Mouse (Mus musculus) embryonic stem cell, embryonic (primary cell): ENCODE data around the gene Rrp8.

Experiments
- CTCF ChIA-PET, 4 experiments: fragments of 300-600 bp in 2 of 4; fragments of 350-600 bp in 2 of 4; sonication (Branson Sonifier 250); formaldehyde crosslinking; loops; one replicate each; lab custom pipeline; 2022; ENCODE audit warnings: inconsistent platforms in 2 of 4; lab: Charles Lee
- POLR2A ChIA-PET, 4 experiments: fragments of 300-600 bp in 2 of 4; fragments of 350-600 bp in 2 of 4; sonication (Branson Sonifier 250); formaldehyde crosslinking; loops; one replicate each; lab custom pipeline; 2022; ENCODE audit warnings: antibody characterized with exemption in 4 of 4, inconsistent platforms in 1 of 4; lab: Charles Lee

Rrp8 gene

GRCm38 (mm10) chr7:105761813-105762484 lies 24.8 kb upstream of the Rrp8 start:
- POLR2A ChIA-PET: interaction anchor here (0.5 to 4.1 kb wide), 22 partner anchors 8 to 213 kb away, joined by 3 to 35 read pairs (median 4); partner anchors contain the start of genes Tpp1 (in 4 of the 4), Taf10 (in 3 of the 4), Dnhd1 (in 2 of the 4) and Mrpl17 (in 2 of the 4)
- CTCF ChIA-PET: interaction anchor here in 2 of 4 experiments (1.1 to 1.4 kb wide), 3 partner anchors 9 to 111 kb away, joined by 3 to 4 read pairs (median 3); partner anchors contain the start of genes Dnhd1 (in 1 of the 2), Mrpl17 (in 1 of the 2) and Tpp1 (in 1 of the 2)

- ChIA-PET POLR2A (interaction anchor here (1.0 to 9.5 kb wide), 23 partner anchors 9 to 353 kb away, joined by 3 to 185 read pairs (median 13); partner anchors contain the start of genes Taf10 (in 4 of the 4), Ilk (in 3 of the 4), Rrp8 (in 3 of the 4) and Mrpl17 (in 2 of the 4)), CTCF (interaction anchor here in 3 of 4 experiments (0.8 to 2.2 kb wide), 5 partner anchors 8 to 354 kb away, joined by 3 to 8 read pairs (median 4); partner anchors contain the start of genes Fam160a2 (in 1 of the 3) and Mrpl17 (in 1 of the 3))
Observed at GRCm38 (mm10) chr7:105753281-105753680, 16.1 kb upstream of the Rrp8 start.

GRCm38 (mm10) chr7:105752716-105753115 lies 15.5 kb upstream of the Rrp8 start:
- ChIA-PET CTCF (interaction anchor here (0.7 to 2.4 kb wide), 8 partner anchors 9 to 353 kb away, joined by 3 to 10 read pairs (median 4); partner anchors contain the start of genes Dnhd1 (in 3 of the 4) and Fam160a2 (in 1 of the 4)), POLR2A (interaction anchor here (0.6 to 9.5 kb wide), 50 partner anchors 9 to 1457 kb away, joined by 3 to 185 read pairs (median 6); partner anchors contain the start of genes Ilk (in 4 of the 4), Taf10 (in 4 of the 4), Mrpl17 (in 3 of the 4) and Rrp8 (in 3 of the 4))

DNA sequence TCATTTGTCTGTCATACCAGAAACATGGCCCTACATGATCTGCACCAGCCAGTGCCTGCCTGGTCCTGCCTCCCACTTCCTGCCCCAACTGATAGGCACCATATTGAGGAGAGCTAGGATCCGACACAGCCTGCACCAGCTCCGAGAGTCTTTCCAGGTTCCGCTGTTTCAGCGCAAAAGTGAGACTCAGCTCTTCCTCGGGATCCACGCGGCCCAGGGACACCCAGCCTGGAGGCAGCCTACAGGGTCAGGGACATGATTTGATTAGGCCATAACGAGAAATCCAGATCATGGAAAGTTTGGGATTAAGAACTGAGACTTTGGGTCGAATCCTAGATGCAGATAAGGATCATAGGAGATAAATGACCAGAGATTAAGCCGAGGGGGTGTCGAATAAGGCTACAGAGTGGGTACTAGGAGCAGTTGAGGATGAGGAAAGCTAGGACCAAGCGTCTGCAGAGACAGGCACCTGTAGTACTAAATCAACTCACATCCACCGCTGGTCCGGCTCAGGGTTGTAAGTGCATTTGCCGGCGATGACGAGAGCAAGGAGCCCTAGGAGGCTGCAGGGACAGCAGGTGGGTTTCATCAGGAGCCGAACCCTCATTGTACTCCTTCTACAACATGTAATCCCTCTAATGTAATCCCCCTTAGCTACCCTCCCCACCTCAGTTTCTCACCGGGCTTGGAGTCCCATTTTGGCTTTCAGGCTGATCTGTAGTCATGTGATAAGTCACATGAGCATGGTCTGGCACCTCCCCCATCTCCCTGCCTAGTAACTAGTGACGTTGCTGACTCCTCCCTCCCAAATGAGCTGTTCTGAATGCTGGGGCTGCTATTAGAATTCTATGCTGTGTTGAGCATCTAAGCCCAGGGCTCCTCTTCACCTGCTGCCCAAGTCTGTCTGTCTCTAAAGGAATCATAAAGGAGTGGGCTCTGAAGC lies 14.6 kb upstream of the Rrp8 start, which contains the start of gene Tpp1:
TSS of gene Tpp1 (minus strand) at position 745 of the 943 bp plus-strand sequence.
- POLR2A ChIA-PET: interaction anchor here (0.6 to 9.5 kb wide), 57 partner anchors 8 to 1457 kb away, joined by 3 to 185 read pairs (median 5); partner anchors contain the start of genes Ilk (in 4 of the 4), Fam160a2 (in 3 of the 4), Mrpl17 (in 3 of the 4) and Rrp8 (in 3 of the 4)
- CTCF ChIA-PET: interaction anchor here in 3 of 4 experiments (0.7 to 2.4 kb wide), 6 partner anchors 9 to 101 kb away, joined by 3 to 10 read pairs (median 4); partner anchors contain the start of gene Dnhd1 (in 3 of the 3)

DNA sequence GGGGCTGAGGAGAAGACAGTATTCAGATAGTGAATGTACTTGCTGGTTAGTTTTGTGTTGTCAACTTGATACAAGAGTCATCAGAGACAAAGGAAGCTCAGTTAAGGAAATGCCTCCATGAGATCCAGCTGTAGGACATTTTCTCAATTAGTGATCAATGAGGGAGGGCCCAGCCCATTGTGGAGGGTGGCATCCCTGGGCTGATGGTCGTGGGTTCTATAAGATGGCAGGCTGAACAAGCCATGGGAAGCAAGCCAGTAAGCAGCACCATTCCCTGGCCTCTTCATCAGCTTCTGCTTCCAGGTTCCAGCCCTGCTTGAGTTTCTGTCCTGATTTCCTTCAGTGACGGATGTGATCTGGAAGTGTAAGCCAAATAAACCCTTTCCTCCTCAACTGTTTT lies 10.6 kb upstream of the Rrp8 start:
- ChIA-PET POLR2A (interaction anchor here in 3 of 4 experiments (1.0 to 6.9 kb wide), 5 partner anchors 8 to 63 kb away, joined by 3 to 62 read pairs (median 4); partner anchors contain the start of genes Ilk (in 2 of the 3), Mrpl17 (in 1 of the 3) and Rrp8 (in 1 of the 3)), CTCF (interaction anchor here in 1 of 4 experiments (0.6 kb wide), 1 partner anchor 20 kb away, joined by 4 read pairs; no protein-coding TSS in a partner anchor)

DNA sequence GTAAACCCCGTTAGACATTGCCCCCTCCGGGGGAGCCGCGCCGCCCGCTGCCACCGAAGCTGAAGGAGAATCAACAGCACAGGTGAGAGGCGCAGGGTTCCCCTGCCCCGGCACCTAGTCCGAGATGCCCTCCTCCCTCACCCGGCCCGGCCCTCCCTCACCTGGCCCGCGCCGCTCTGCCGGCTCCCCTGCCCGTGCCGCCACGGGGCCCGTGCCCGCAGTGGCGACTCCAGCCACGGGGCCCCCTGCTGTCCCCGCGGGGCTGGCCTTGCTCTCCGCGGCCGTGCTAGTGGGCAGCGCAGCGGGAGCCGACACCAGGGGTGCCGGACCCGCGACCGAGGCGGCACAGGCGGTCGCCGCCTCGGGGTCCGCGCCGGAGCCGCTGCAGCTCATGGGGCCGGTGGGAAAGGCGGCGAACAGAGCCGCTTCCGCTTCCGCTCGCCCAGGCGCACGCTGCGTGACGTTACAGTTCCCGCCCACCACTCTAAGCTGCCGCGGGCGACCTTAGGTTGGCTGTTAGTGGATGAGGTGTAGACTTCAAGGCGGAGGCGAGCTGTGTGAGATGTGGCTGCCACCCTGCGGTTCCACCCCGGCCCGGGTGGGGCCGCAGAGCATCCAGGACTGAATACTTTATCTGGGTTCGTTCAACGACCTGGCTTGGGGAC lies 6.9 kb upstream of the Rrp8 start, which contains the start of gene Taf10:
TSS of gene Taf10 (minus strand) at position 436 of the 665 bp plus-strand sequence.
- CTCF ChIA-PET: interaction anchor here in 3 of 4 experiments (0.6 to 1.8 kb wide), 9 partner anchors 8 to 187 kb away, joined by 3 to 7 read pairs (median 4); partner anchors contain the start of genes Dnhd1 (in 3 of the 3), Mrpl17 (in 1 of the 3) and Tpp1 (in 1 of the 3)
- POLR2A ChIA-PET: interaction anchor here (0.5 to 10.9 kb wide), 33 partner anchors 8 to 1436 kb away, joined by 3 to 185 read pairs (median 5); partner anchors contain the start of genes Mrpl17 (in 3 of the 4), Tpp1 (in 3 of the 4), Arfip2 (in 2 of the 4) and Gm45799 (in 2 of the 4)

GRCm38 (mm10) chr7:105743246-105743925 lies 6.2 kb upstream of the Rrp8 start:
- CTCF ChIA-PET: interaction anchor here in 3 of 4 experiments (1.0 to 1.8 kb wide), 7 partner anchors 9 to 93 kb away, joined by 3 to 7 read pairs (median 4); partner anchors contain the start of genes Dnhd1 (in 2 of the 3), Mrpl17 (in 1 of the 3) and Tpp1 (in 1 of the 3)
- POLR2A ChIA-PET: interaction anchor here (0.9 to 10.9 kb wide), 29 partner anchors 7 to 346 kb away, joined by 3 to 185 read pairs (median 5); partner anchors contain the start of genes Mrpl17 (in 3 of the 4), Tpp1 (in 3 of the 4), Arfip2 (in 2 of the 4) and Gm45799 (in 2 of the 4)

DNA sequence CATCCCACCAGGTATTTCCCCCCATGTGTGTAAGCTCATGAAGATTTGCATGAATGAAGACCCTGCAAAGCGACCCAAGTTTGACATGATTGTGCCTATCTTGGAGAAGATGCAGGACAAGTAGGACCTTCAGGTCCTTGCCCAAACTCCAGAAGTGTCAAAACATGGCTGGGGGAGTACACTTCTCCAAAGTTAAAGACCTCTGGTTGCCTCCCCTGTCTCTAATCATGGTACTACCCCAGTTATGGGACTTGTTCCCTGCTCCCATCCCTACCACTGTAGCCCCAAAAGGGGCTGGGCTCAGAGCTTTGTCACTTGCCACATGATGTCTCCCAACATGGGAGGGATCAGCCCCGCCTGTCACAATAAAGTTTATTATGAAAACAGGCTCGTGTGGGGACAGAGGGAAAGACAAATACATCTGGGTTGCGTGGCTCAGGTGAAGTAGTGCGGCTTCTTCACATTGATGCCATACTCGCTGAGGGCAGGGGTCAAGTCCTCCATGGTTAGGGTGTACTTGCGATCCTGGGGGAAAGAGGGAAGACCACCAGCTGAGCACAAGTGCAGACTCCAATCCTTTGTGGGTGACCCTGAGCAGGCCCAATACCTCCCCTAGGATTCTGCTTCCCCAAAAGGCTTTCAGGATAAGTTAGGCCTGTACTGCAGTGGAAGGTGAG lies 5.5 kb upstream of the Rrp8 start:
- ChIA-PET POLR2A (interaction anchor here in 3 of 4 experiments (0.9 to 10.9 kb wide), 12 partner anchors 10 to 345 kb away, joined by 3 to 185 read pairs (median 15); partner anchors contain the start of genes Tpp1 (in 3 of the 3), Arfip2 (in 2 of the 3), Gm45799 (in 2 of the 3) and Mrpl17 (in 2 of the 3)), CTCF (interaction anchor here in 2 of 4 experiments (1.3 to 1.8 kb wide), 2 partner anchors 9 to 67 kb away, joined by 3 to 5 read pairs; partner anchors contain the start of gene Tpp1 (in 1 of the 2))

DNA sequence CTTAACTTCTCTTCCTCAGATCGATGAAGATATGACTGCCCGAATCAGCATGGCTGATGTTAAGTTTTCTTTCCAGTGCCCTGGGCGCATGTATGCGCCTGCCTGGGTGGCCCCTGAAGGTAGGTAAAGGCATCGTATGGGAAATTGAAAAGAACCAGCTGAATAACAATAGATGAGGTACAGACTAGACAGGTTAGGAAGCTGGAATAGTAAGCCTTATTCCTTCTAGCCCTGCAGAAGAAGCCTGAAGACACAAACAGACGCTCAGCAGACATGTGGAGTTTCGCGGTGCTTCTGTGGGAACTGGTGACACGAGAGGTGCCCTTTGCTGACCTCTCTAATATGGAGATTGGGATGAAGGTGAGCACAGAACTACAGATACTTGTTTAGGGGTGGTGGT lies 4.8 kb upstream of the Rrp8 start:
- POLR2A ChIA-PET: interaction anchor here in 2 of 4 experiments (0.9 to 10.9 kb wide), 5 partner anchors 12 to 69 kb away, joined by 3 to 185 read pairs (median 7); partner anchors contain the start of genes Mrpl17 (in 2 of the 2) and Tpp1 (in 2 of the 2)
- CTCF ChIA-PET: interaction anchor here in 1 of 4 experiments (1.8 kb wide), 1 partner anchor 10 kb away, joined by 5 read pairs; the partner anchor contains the start of gene Tpp1

- POLR2A ChIA-PET: interaction anchor here in 3 of 4 experiments (0.8 to 10.9 kb wide), 6 partner anchors 13 to 70 kb away, joined by 3 to 185 read pairs (median 11); partner anchors contain the start of genes Mrpl17 (in 2 of the 3) and Tpp1 (in 2 of the 3)
- CTCF ChIA-PET: no interaction called here
Observed at GRCm38 (mm10) chr7:105740851-105741250, 3.7 kb upstream of the Rrp8 start.

DNA sequence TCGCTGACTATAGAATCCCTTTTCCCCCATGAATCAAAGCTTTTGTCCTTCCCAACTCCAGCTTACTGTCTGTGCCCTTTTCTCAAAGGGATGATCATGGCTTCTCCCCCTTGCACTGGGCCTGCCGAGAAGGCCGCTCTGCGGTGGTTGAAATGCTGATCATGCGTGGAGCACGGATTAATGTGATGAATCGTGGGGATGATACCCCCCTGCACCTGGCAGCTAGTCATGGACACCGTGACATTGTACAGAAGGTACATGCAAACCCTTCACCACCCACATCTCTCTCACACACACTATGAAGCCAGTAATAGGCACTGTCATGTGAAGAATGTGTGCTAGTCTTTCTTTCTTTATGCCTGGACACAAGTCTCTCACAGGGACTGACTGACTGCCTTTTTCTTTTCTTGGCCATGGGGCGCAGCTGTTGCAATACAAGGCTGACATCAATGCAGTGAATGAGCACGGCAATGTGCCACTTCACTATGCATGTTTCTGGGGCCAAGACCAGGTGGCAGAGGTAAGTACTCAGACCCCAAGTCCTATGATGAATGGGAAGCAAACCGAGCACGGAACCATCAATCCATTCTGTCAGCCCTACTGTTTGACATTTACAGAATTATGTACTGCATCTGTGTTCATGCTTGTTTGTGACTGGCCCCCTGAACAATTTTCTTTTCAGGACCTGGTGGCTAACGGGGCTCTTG lies 3.1 kb upstream of the Rrp8 start:
- ChIA-PET POLR2A (interaction anchor here in 3 of 4 experiments (0.8 to 10.9 kb wide), 8 partner anchors 8 to 89 kb away, joined by 3 to 185 read pairs (median 6); partner anchors contain the start of genes Mrpl17 (in 2 of the 3), Tpp1 (in 2 of the 3) and Dnhd1 (in 1 of the 3)), CTCF (no interaction called here)

- CTCF ChIA-PET: interaction anchor here in 2 of 4 experiments (0.7 to 1.2 kb wide), 2 partner anchors 39 to 88 kb away, joined by 3 to 6 read pairs; partner anchors contain the start of gene Dnhd1 (in 1 of the 2)
- POLR2A ChIA-PET: interaction anchor here (0.7 to 10.9 kb wide), 13 partner anchors 9 to 1425 kb away, joined by 3 to 185 read pairs (median 6); partner anchors contain the start of genes Mrpl17 (in 2 of the 4), Tpp1 (in 2 of the 4), Arfip2 (in 1 of the 4) and Dnhd1 (in 1 of the 4)
Observed at GRCm38 (mm10) chr7:105738948-105739347, 1.8 kb upstream of the Rrp8 start.

- POLR2A ChIA-PET: interaction anchor here (0.6 to 10.9 kb wide), 13 partner anchors 10 to 1802 kb away, joined by 3 to 185 read pairs (median 6); partner anchors contain the start of genes Mrpl17 (in 2 of the 4), Tpp1 (in 2 of the 4), Arfip2 (in 1 of the 4) and Gm45799 (in 1 of the 4)
- CTCF ChIA-PET: interaction anchor here in 1 of 4 experiments (0.7 kb wide), 1 partner anchor 40 kb away, joined by 6 read pairs; no protein-coding TSS in a partner anchor
Observed at GRCm38 (mm10) chr7:105738286-105738685, 1.1 kb upstream of the Rrp8 start.
